Mouse (Mus musculus) T-helper 2 cell (primary cell): ENCODE measurements around the gene Setd5.

Source experiments
- in situ Hi-C: fragments of 300-600 bp; cut with MboI, MseI; formaldehyde crosslinking; loops from one replicate; pipeline ENCODE4 v1.15.1; 2025; ENCODE audit warnings: high pct_unique_total_duplicates

Gene Setd5

DNA sequence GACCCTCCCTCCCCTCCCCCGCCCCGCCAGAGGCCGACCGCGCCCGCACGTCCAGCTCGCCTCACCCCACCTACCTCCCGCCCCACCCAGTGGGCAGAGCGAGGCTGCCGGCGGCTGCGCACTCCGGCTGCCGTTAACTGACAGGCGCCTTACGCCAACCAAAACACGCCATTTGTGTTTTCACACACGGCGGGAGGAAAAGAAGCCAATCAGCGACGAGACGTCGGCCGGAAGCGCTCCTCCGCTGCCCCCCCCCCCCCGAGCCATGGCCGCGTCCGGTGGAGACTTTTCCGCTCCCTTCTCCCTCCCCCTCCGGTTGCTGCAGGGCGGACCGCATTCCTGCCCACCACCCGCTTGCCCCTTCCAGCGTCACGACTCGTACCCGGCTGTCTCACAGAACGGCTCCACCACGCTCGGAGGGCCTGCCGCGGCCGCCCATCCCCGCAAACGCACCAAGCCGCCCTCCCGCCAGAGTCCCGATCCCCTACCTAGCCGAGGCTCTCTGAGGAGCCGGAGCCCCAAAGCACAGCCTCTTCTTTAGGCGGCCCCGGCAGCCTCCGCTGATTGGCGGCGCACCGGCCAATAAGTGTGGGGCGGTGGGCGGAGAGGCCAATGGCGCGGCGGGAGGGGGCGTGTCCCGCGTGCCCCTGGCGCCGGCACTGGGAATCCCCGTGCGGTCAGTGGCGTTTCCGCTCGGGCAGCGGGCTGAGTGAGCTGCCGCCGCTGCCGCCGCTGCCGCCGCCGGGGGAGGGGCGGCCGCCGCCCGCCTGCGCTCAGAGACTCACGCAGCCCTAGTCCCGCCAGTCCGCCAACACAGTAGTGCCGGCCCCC is at the start of gene Setd5:
Setd5 (plus strand) TSS at position 680 of the 831 bp plus-strand sequence.
- in situ Hi-C loops, result no loop called here

DNA sequence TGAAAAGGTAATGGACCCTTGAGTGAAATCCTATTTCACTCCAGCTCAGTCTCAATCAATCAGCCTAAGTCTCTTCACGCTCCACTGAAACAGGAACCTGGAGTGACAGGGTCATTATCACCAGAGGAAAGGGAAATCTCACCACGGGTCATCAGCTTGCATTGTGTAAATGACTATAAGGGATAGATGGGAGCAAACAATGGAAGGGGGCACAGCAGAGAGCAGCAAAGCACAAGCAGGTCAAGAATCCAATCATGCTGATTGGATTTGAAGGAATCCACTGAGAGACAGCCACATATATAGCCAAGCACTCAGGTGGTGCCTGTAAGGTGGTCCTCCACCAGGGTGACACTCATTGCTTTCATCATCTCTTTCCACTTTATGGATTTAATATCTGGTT is 49.7 kb upstream of the Setd5 start:
- in situ Hi-C loops, result no loop called here

DNA sequence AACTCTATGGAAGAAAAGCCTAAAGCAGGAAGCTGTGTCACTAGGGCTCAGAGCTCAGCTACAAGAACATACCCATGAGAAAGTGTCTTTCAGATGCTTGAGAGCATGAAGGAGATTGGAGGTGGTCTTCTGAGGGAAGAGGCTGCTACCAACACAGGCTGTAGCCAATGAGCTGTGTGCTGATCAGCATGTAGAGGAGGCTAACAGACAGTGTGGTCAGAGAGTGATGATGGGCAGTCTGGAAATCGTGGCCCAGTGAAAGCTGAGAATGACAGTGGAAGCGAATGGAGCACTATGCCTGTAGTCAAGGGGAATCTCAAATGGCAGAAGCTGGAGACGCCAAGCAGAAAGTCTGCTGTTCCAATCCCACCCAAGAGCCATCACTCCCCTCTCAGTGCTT is 48.2 kb upstream of the Setd5 start:
- in situ Hi-C loops, result no loop called here

DNA sequence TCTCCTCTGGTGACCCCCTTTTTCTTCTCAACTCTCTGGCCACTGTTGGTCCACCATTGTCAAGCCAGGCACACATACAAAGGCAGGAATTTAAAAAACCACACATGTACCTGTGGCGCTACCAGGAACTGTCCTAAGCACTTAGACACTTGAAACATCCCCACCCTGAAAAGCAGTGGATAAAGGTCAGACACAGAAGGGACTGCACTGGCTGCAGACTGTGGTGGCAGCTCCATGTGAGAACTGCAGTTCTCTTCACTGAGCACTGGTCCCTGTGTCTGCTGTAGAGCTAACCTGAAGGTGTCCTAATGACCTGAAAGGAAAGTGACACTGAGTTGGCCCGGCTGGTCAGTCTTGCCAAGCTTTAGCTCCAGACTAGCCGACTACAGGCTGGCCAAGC is 46.6 kb upstream of the Setd5 start:
- in situ Hi-C loops, result no loop called here

DNA sequence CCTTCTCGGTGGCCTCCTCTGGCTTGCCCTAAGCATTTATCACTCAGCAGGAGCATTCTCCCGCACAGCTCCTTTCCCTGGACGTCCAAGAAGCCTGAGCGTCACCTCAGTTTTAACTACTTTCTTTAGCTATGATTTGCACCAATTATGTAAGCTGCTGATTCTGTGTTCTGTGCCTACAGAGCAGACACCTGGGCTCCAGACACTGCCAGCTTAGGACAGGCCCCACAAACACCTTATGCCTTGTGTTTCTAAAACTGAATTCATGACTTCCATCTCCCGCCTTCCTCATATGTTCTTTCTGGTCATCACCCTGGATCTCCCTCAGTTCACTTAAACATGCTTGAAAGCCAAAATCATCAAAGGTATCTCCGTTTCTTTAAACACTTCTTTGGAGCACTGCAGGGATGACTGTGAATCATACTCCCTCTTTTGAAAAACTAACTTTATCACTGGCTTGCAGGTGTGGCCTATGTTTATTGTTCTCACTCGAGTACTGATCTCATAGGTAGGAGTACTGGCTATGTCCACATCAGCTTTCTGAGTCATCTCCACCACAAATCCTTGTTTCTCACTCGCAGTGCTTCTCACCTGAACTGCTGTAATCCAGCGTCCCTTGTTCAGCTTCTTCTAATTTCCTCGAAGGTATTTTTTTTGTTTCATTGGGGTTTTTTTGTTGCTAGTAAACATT is 46.0 kb upstream of the Setd5 start:
- in situ Hi-C loops, result no loop called here

DNA sequence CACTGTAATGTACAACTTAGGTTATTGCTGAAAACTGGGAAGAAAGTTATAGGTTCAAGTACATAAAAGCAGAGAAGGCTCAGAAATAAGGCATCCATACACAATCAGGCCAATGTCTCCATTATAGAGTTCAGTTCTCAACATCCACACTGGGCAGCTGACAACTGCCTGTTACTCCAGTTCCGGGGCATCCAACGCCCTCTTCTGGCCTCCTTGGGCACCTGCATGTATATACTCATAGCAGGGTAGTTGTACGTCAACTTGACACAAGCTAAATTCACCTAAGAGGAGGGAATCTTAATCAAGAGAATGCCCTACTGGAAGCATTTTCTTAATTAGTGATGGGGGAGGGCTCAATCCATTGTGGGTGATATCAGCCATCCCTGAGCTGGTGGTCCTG is 45.0 kb upstream of the Setd5 start:
- in situ Hi-C loops, result no loop called here

DNA sequence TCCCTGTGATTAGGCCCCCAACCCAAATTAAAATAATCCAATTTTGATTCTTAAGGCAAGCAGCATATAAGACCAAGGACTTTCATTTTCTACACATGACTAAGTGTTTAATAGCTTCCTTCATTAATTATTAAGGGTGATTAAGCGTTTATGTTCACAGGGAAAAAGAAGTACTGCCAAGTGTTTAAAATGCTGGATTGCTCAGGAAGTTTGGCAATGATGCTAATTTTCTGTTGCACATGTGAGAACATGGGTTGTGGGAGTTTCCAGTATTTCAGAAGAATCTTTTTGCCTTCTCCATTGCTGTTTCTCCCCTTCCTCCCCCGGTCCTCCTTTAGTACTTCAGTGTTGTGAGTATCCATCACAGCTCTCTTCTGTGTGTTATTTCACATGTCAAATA is 44.0 kb upstream of the Setd5 start:
- in situ Hi-C loops, result no loop called here

DNA sequence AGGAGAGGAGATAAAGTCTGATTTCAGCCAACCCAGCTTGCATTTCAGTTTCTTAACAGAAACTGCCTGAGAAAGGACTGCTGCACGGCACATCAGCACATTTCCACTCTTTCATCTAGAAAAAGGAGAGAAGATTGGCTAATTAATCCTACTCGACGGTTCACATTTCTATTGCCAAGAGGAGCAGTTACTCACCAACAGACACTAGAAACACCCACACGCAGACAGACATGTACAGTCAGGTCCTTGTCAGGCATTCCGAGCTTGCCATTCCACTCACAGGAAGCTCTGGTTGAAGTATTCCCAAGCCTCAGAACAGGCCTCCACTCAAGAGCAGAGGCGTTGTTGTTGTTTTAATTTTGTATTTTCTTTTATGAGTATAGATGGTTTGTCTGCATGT is 42.7 kb upstream of the Setd5 start:
- in situ Hi-C loops, result no loop called here

DNA sequence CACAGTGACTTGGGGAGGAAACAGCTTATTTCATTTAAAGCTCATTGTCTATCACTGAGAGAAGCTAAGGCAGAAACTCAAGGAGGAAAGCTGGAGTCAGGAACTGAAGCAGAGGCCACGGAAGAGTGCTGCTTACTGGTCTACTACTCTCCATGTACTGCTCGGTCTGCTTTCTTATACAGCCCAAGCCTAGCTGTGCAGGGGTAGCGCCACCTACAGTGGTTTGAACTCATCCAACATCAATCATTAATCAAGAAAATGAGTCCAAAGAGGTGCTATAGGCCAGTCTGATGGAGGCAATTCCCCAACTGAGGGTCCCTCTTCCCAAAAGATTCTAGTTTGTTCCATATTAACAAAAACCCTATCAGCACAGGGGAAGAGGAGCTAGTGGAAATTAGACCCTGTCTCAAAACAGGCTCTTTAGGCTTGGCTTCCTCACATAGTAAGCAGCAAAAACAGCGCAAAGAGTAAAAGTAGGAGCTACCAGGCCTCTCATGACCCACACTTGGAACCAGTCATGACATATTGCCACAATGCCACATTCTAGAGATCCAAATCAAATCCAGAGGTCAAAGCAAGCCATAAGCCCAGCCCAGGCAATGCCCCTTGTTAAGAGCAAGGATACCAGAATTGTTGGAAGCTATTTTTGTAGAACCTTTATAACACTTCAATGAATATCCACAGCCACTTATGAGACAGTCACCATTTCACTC is 40.5 kb upstream of the Setd5 start:
- in situ Hi-C loops, result no loop called here

DNA sequence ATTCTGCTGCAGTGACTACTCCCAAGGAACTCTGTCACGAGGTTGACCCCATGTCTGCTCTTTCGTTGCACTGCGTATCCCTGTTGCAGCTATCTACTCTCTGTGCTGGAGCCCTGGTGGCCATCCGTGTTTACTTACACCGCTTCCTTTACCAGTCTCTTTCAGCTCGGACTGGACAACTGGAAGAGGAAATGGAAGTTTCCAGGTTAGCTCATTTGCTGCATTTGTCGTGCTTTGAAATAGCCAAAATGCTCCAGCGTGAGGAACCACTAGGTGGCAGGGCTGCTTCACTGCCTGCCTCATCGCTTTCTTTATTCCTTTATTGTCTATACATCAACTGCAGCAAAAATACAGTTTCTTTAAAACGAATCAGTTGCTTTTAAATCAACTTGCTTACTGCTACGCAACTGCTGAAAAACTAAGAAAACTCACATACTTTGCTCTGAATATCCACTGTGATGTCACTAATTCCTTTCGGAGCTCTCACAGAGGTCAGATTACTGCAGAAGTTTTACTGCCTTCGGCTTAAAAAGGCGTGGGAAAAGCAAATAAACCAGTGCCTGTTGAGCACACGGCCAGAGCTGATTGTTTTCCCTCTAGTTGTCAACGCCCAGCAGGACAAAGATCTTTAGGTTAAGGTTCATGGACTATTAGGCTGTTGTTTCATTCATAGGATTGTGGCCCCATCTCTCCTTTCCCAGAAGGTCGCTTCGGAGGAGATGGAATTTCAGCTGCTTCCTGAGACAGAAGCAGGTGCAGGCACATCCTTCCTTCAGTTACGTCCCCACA is 39.0 kb upstream of the Setd5 start:
- in situ Hi-C loops, result no loop called here

DNA sequence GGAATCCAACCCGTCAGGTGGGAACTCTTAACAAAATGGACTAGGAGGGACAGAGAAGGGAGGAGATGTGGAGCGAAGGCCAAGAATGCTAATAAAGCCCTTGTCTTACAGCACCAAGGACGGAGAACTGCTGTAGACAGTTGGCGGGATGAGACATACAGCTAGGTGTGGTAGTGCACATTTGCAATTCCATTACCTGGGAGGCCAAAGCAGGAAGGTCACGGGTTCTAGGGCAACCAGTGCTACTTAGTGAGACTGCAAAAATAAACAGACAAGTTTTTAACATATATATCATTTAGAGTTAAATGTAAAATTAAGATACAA is 38.5 kb upstream of the Setd5 start:
- in situ Hi-C loops, result no loop called here

DNA sequence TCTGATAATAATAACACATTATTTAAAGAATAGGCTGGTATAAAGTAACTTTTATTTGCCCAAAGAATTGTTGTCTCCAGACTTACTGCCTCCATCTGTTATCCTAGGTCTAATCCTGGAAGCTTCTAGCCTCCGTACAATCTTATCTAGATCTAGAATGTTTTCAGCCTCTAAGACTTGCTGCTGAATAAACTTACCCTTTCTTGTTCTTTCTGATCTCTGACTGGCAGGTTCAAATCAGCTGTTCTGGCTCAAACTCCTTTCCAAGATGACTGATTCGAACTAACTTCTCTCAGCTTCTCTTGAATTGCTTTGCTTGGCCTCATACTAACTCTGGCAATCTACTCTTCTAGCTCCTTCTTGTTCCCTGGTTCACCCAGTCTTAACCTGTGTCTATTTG is 36.8 kb upstream of the Setd5 start:
- in situ Hi-C loops, result loop anchor here (10.0 kb wide), 2 partner anchors 194 to 264 kb away; partner anchors contain the start of genes Brpf1 and Mtmr14

DNA sequence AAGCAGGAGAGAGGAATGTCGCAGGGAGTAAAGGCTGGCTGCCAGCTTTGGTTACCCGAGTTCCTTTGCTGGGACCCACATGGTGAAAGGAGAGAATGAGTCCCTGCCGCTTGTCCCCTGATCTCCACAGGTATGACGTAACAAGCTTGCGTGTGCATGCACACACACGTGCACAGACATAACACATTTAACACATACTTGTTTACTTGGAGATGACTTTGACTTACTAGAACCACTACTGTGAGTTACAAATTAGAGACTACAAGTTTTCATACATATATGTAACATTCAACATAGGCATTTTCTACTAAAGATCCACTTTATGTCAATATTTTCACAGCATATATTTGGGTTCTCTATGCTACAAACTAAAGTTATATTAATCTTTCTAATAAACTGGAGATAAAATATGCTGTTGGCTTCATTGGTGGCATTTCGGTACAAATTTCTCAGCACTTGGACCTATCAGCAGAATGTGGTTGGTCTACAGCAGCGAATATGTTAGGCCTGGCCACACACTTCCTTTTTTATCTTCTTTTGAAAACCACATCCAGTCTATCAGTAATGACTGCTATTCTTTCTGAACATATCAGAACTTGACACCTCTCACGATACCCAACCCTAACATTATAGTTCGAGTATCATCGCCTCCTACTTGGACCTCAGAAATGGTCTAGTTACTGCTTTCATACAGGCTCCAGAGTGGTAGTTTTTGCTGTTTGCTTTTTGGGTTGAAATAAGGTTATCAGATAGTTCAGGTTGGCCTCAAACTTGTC is 35.8 kb upstream of the Setd5 start:
- in situ Hi-C loops, result loop anchor here (10.0 kb wide), 2 partner anchors 193 to 263 kb away; partner anchors contain the start of genes Brpf1 and Mtmr14

DNA sequence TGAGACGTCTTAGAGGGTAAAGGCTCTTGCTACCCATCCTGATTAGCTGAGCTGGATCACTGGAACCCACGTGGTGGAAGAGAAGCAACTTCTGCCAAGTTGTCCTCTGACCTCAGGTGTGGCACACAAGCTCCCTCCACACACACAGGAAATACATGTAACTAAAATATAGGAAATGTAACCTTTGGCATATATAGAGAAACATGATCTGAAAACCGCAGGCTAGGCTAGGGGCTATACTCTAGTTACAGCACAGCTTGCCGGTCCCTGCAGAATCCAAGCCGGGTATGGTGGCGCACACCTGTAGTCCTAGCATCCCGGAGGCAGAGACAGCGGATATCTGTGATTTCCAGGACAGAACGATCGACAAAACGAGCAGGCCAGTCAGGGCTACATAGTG is 31.6 kb upstream of the Setd5 start:
- in situ Hi-C loops, result loop anchor here (5.0 to 10.0 kb wide), 3 partner anchors 189 to 332 kb away; partner anchors contain the start of genes Arpc4, Brpf1, Mtmr14 and Tada3

DNA sequence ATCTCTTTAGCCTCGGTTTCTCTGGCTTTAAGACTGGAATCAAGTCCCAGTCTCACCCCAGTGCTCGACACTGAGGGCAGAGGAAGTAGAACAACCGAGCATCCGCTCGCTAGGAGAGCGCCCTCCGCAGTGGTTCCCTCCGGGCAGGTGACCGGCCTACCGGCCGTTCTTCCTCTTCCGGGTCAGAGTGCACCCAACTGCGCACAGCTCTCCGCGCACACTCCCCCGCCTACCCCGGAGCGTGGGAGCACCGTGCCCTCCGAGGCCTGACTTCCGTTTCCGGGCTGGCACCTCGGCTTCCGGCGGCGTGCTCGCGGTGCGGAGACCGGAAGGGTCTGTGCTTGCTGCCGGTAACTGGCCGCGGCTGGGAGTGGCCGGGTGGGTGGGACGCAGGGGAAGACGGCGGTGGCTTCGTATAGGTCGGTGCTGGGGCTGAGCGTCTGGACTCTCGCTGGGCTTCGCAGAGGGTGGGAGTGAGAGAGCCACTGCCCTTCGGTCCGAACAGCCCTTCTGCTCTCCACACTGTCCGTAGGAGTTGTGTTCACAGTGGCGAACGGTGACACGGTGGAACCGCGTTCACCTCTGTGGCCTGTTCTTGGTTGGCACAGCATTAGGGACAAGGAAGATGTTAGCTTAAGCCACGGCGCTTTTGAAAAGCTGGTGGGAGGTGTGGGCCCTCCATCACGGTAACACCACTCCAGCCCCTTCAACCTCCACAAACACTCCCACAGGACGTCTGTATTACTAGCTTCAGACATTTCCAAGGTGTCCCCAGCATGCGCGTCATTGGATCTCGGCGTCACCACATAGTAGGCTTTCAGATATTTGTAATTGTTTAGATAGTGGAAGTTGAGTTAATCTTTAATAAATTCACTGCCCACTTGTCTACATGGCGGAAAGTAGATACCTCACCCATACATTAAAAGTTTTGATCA is 30.9 kb upstream of the Setd5 start, which contains the start of gene Thumpd3:
Thumpd3 (plus strand) TSS at position 185 of the 935 bp plus-strand sequence.
- in situ Hi-C loops, result loop anchor here (5.0 to 10.0 kb wide), 3 partner anchors 188 to 331 kb away; partner anchors contain the start of genes Arpc4, Brpf1, Mtmr14 and Tada3

DNA sequence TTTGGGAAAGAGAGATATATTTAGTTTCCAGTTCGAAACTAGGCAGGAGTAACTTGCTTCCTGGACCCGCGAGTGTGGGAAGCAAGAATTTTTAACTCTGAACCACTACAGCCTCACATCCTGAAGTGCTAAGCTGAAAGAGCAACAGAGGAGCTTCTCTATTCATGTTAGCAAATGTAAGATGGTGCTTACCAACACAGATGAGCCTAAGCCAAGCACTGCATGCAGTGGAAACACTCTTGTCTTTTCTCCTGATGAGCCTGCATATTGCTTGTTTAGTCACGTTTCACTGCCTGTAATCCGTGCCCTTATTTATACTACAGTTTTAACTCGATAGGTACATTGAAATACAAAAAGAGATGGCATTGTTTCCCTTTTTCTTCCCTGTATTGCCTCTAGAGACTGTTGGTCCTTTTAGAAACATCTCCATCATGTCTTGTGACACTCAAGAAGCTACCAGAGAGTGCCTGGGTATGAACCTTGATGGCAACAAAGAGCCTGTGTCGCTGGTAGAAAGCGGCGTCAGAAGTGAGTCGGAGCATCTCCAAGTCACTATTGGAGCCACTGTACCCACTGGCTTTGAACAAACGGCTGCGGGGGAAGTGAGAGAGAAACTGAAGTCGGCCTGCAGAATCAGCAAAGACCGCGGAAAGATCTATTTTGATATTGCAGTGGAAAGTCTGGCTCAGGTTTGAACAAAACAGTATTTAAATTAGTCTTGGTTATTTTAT is 30.0 kb upstream of the Setd5 start:
- in situ Hi-C loops, result loop anchor here (5.0 to 10.0 kb wide), 3 partner anchors 188 to 330 kb away; partner anchors contain the start of genes Arpc4, Brpf1, Mtmr14 and Tada3

DNA sequence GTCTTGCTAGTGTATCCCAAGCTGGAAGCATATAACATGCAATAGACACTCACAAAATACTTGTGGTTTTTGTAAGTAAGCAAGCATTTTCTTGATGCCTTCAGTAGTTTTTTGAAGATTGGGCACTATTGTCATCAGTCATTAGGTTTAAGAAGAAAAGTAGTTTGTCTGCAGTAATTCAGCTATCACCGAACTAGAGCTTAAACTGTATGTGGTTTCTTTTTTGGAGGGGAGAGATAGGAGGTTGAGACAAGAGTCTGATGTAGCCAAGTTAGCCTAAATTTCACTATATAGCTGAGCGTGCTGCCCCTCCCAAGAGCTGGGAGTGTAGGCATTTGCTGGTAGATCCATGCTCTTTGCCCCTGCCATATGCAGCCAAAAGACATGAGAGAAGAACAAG is 28.8 kb upstream of the Setd5 start:
- in situ Hi-C loops, result loop anchor here (5.0 to 10.0 kb wide), 3 partner anchors 186 to 329 kb away; partner anchors contain the start of genes Arpc4, Brpf1, Mtmr14 and Tada3

DNA sequence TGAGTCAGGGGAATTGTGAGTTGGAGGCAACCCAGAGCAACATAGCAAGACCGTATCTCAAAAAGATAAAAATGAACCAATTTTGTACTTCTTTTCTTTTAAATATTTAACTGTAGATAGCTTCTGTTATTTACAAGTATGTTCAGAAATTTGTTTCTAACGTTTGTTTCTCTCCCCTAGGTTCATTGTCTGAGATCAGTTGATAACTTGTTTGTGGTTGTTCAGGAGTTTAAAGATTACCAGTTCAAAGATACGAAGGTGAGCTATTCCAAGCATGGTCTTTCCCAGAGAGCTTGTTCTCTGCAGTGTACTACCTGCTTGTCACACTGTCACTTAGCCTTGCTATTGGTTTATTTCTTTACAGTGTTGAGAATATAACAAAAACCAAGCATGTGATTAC is 28.0 kb upstream of the Setd5 start:
- in situ Hi-C loops, result loop anchor here (5.0 to 10.0 kb wide), 3 partner anchors 186 to 328 kb away; partner anchors contain the start of genes Arpc4, Brpf1, Mtmr14 and Tada3
